Mouse (Mus musculus) erythroblast, embryonic 14.5 days (primary cell): ENCODE data around the gene Gm10226.

Source experiments
- GATA1 ChIP-seq: IDR thresholded peaks from 2 replicates; pipeline ENCODE4 v1.6.1; 2012; ENCODE audit warnings: low read length, inconsistent platforms, mixed read lengths
- TAL1 ChIP-seq: IDR thresholded peaks from 3 replicates; pipeline ENCODE4 v1.6.1; 2012; ENCODE audit warnings: low read length, inconsistent platforms, mixed read lengths

GRCm38 (mm10) chr17:21693342-21693741 is 1.7 kb downstream of the Gm10226 start:
- TF ChIP-seq TAL1 (no peak), GATA1 (no peak)
